Mouse (Mus musculus): ENCODE results near the gene Kcnab1. TPM values are rescaled to one million over a fixed set of nuclear protein-coding genes. Genes with fewer than 3 reads are reported as not detected.
A peak's percentile ranks its signal among the peaks of the same experiment; 100 is the strongest.

Kcnab1 gene
- total RNA-seq, 2 experiments from 2014 or later, result 19.0 to 25.0 TPM

DNA sequence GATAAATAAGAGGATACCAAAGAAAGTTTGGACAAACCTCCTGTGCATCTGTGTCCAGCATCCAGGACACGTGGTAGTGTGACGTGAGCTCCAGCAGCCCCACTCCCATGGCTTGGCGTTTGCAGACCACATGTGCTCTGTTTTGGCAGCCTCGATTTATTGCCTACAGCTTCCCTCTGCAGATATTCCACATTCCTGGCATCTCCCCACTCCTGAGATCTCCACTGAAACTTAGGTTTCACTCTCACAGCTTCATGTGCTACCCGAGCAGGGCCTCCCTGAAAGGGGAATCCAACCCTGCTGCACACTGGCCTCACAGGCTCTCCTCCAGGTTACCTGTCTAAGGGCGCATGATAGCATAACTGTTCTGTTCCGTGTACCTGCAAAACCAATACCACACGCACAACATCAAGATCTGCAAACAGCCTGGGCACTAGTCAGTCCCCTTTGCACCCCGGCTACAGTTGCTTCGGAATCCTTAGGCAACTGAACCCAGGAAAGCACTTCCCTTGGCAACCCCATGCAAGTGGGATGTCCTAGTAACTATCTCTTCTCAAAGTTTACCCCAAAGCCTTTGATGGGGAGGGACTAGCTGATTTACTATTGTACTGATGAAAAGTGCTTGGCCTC, 228.8 kb downstream of the Kcnab1 start:
- DNase-seq, result peak; percentile 75
- intact Hi-C loops (cut with DNase I), result no loop called here
- Histone ChIP-seq H3K27ac (peak overlapping the region; percentile 75), H3K4me3 (no peak overlapping the region)
- TF ChIP-seq CTCF (IDR thresholded peaks at IDR 0.05), result no peak

DNA sequence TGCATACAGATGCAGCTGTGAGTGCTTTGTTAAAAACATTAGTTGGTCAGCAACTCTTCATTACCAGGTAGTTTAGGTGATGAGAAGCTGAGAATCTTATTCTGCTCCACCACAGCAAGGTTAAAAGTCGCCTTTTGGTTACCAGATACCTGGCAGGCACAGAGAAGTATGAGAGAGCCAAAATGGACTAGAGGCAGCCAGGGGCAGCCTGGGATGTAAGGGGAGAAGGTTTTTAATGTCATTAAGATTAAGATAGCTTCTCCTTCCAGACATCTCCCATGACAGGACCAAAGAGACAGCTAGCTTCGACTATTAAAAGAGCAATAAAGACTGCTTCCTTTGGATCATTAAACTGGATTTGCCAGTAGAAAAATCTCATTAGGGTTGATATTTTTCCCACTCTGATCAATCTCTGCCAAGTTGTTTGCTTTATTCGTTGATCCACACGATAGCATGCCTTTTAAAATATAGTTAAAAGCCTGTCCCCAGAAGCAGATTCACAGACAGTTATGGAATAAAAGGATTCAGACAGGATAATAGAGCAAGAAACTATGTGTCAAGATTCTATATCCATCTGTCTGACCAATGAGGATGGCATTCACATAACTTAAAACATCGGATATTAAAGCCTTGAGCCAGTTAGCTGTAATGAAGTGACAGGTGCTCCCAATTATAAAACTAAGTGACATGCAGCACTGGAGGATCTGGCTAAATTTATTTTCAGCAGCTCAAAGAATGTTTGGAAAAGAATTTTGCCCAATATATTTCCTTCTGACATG, 231.2 kb downstream of the Kcnab1 start:
- intact Hi-C loops (cut with DNase I), result no loop called here
- H3K4me3 ChIP-seq, result no peak overlapping the region
- peak; percentile 53 for DNase-seq
- no peak for TF ChIP-seq CTCF (IDR thresholded peaks at IDR 0.05)
- peak overlapping the region; percentile 84 for H3K27ac ChIP-seq

DNA sequence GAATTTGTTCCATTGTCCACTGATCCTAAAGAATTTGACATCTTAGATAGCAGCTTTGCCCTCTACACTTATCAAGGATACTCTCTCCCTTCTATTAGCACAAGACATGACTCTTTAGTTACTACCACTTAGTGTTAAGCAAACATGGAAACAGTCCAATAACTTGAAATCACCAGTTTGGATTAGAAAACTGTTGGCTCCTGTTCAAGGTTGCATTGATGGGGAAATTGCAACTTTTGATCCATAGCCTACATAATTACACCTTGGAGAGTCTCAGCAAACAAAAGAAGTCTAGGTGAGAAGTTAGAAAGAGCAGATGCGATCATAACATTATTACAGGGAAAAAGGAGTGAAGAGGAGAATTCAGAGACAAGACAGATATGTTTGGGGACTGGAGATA, 237.0 kb downstream of the Kcnab1 start:
- no peak overlapping the region for H3K4me3 ChIP-seq
- DNase-seq, result no peak
- no peak overlapping the region for H3K27ac ChIP-seq
- intact Hi-C loops (cut with DNase I), result no loop called here
- TF ChIP-seq CTCF (IDR thresholded peaks at IDR 0.05), result no peak

DNA sequence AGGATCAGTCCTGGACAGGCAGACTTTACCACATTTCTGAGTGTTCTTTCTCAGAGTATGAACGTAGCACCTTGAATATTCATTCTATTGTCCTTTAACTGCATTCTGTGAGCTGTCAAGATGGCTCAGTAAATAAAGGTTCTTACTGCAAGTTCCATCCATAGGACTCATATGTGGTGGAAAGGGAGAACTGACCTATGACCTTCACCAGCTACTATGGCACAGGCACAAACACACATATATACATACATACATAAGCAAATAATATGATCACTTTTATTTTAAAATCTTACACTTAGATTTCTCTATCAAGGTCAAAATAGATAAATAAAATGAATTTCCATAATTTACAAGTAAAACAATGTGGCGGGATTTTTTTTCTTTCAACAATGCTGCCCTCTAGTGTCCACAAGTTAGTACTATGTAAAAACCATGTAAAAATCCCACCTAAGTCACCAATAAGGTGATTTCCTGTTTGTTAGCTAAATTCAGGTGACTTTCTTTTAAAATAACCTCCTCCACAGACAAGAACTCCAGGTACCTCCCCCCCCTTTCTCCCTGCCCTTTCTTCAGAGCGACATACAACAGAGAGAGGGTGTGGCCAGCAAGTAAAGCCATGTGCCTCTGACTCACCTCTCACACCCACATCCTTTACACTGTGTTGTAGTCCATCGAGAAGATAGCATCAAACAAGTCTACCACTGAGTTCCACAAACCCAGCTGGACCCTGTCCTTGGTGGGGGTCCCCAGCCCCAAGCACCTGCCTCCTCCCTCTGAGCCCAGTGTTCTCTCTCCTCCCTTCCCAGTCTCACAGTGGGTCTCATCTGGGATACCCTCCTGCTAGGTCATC, 243.3 kb downstream of the Kcnab1 start:
- Histone ChIP-seq H3K27ac (peak overlapping the region; percentile 35; the same call in 1 of the 2 replicates), H3K4me3 (no peak overlapping the region)
- TF ChIP-seq CTCF (IDR thresholded peaks at IDR 0.05), result peak; percentile 77
- no peak for DNase-seq
- intact Hi-C loops (cut with DNase I), result loop anchor here (1.0 to 10.0 kb wide), 3 partner anchors 34 to 582 kb away; no protein-coding TSS in a partner anchor

DNA sequence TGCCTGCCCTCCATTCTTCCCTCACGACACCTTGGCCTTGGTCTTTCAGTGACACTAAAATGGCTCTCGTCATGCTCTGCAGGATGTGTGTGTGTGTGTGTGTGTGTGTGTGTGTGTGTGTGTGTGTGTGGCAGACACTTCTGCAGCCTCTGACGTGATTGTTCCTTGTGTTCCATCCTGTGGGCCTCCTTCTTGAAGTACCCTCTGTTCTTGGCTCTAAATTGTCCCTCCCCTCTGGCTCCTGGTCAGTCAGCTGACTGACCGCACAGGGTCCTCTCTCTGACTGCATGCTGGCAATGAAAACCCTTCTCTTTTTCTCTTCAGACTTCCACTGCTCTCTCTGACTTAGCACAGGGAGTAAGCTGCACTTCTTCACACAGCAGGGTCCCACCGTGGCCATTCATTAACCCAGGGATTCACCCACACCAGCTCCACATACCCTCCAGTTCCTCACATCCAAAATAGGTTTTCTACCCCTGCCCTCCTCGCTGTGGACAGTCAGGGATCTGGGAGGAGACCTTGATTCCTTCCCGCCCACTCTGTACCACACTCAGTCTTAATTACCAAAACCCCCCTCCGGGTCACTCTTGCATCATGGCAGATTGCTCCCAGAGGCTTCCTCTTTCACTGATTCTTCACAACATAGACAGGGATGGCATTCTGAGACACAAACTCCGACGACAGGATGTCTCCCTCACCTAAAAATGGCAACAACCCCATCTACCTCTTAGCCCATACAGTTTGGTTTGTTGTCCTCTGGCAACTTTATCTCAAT, 244.3 kb downstream of the Kcnab1 start:
- no peak for TF ChIP-seq CTCF (IDR thresholded peaks at IDR 0.05)
- H3K4me3 ChIP-seq, result no peak overlapping the region
- intact Hi-C loops (cut with DNase I), result loop anchor here (10.0 kb wide), 2 partner anchors 369 to 581 kb away; no protein-coding TSS in a partner anchor
- peak overlapping the region; percentile 12; the same call in 1 of the 2 replicates for H3K27ac ChIP-seq
- DNase-seq, result no peak

DNA sequence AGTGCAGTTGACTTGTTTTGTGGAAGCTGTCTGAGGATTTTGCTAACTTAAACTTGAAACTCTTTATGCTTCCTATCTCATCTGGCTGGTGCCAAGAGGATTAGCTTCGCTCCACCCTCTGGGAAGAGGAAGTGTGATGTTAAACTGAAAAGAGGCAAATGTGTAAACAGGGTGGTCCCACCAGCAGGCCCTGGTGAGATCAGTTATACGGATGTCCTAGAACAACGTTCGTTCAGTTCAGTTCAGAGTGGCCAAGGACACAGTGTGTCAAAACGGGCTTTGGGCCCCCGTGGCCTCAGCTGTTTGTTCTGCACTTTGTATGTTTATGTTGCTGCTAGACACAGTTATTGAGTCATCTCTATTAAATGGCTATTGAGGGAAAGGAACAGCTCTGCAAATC, 246.3 kb downstream of the Kcnab1 start:
- no peak for DNase-seq
- intact Hi-C loops (cut with DNase I), result loop anchor here (10.0 kb wide), 2 partner anchors 371 to 579 kb away; no protein-coding TSS in a partner anchor
- no peak overlapping the region for H3K4me3 ChIP-seq
- 0 out of 2 replicates have a peak overlapping the region, but pooled peaks have one; percentile 12 for H3K27ac ChIP-seq
- no peak for TF ChIP-seq CTCF (IDR thresholded peaks at IDR 0.05)

DNA sequence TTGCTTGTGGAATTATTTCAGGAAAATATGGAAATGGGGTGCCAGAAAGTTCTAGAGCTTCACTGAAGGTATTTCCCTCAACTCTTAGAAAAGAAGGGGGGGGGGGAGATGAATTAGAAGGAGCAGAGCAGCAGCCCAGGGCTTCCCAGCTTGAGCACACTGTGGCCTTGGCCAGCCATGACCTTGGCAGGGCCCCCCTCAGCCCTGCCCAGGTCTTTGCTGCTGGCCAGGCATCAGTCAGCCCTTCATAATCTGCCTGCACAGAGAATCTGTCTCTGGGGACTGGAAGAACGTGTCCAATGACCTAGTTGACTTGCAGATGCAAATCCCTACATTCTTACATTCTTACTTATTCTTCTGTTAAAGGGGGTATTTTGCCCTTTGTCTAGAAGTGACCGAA, 249.1 kb downstream of the Kcnab1 start:
- Histone ChIP-seq H3K4me3 (no peak overlapping the region), H3K27ac (peak overlapping the region; percentile 50)
- peak; percentile 68 for DNase-seq
- TF ChIP-seq CTCF (IDR thresholded peaks at IDR 0.05), result no peak
- intact Hi-C loops (cut with DNase I), result loop anchor here (10.0 kb wide), 2 partner anchors 373 to 577 kb away; no protein-coding TSS in a partner anchor

- intact Hi-C loops (cut with DNase I), result loop anchor here (10.0 kb wide), 2 partner anchors 374 to 576 kb away; no protein-coding TSS in a partner anchor
- no peak for DNase-seq
- no peak overlapping the region for H3K4me3 ChIP-seq
- peak overlapping the region; percentile 50 for H3K27ac ChIP-seq
- no peak for TF ChIP-seq CTCF (IDR thresholded peaks at IDR 0.05)
Measured at GRCm38 (mm10) chr3:65358841-65359240, 249.7 kb downstream of the Kcnab1 start.

GRCm38 (mm10) chr3:65360163-65360969, 251.2 kb downstream of the Kcnab1 start:
- Histone ChIP-seq H3K27ac (peak overlapping the region; percentile 36), H3K4me3 (peak overlapping the region; percentile 29; the same call in 1 of the 2 replicates)
- intact Hi-C loops (cut with DNase I), result no loop called here
- DNase-seq, result no peak
- TF ChIP-seq CTCF (IDR thresholded peaks at IDR 0.05), result no peak

GRCm38 (mm10) chr3:65363438-65363837, 254.3 kb downstream of the Kcnab1 start:
- H3K4me3 ChIP-seq, result no peak overlapping the region
- intact Hi-C loops (cut with DNase I), result no loop called here
- TF ChIP-seq CTCF (IDR thresholded peaks at IDR 0.05), result no peak
- H3K27ac ChIP-seq, result peak overlapping the region; percentile 83
- DNase-seq, result peak; percentile 71

GRCm38 (mm10) chr3:65365184-65365583, 256.0 kb downstream of the Kcnab1 start:
- Histone ChIP-seq H3K27ac (peak overlapping the region; percentile 83), H3K4me3 (peak overlapping the region; percentile 36; the same call in 1 of the 2 replicates)
- peak; percentile 72 for DNase-seq
- intact Hi-C loops (cut with DNase I), result no loop called here
- no peak for TF ChIP-seq CTCF (IDR thresholded peaks at IDR 0.05)
